Mouse (Mus musculus) lung, embryonic 15.5 days (tissue): ENCODE results near the gene Ivns1abp. TPM values are rescaled to one million over a fixed set of nuclear protein-coding genes. Genes with fewer than 3 reads are reported as not detected.

Experiments used
- ATAC-seq: fragments of 200-750 bp; cut with Nextera tagmentation; 2 replicates; pipeline ENCODE4 v1.8.0; 2017; ENCODE audit warnings: moderate number of reproducible peaks, borderline replicate concordance; ENCODE audit not compliant: low FRiP score, low TSS enrichment; ENCODE audit errors: extremely low read depth
- H3K27ac ChIP-seq: fragments of 300-500 bp; sonication (generic); 2 replicates; pipeline ENCODE4 v1.5.1; 2015; ENCODE audit warnings: moderate library complexity, mild to moderate bottlenecking, inconsistent platforms
- H3K27me3 ChIP-seq: fragments of 300-500 bp; sonication (generic); 2 replicates; pipeline ENCODE4 v1.6.1; 2015; ENCODE audit warnings: inconsistent platforms
- H3K36me3 ChIP-seq: fragments of 300-500 bp; sonication (generic); 2 replicates; pipeline ENCODE4 v1.6.1; 2015; ENCODE audit warnings: inconsistent platforms
- H3K4me1 ChIP-seq: fragments of 300-500 bp; sonication (generic); 2 replicates; pipeline ENCODE4 v1.6.1; 2015; ENCODE audit warnings: inconsistent platforms
- H3K4me2 ChIP-seq: fragments of 300-500 bp; sonication (generic); 2 replicates; pipeline ENCODE4 v1.6.1; 2015; ENCODE audit warnings: inconsistent platforms, mild to moderate bottlenecking, moderate library complexity
- H3K4me3 ChIP-seq: fragments of 300-500 bp; sonication (generic); 2 replicates; pipeline ENCODE4 v1.5.1; 2015; ENCODE audit warnings: mild to moderate bottlenecking, inconsistent platforms
- H3K9ac ChIP-seq: fragments of 300-500 bp; sonication (generic); 2 replicates; pipeline ENCODE4 v1.6.1; 2015; ENCODE audit warnings: inconsistent platforms
- H3K9me3 ChIP-seq: fragments of 300-500 bp; sonication (generic); 2 replicates; pipeline ENCODE4 v1.6.1; 2016; ENCODE audit warnings: inconsistent platforms
- WGBS: fragments of 180-500 bp; shearing (Covaris S2); methylation state at CpG from one replicate; pipeline ENCODE4 v1.1.7; 2015; 5-methylcytosine and 5-hydroxymethylcytosine counted together
- polyA plus RNA-seq: library from polyadenylated mRNA; unstranded; fragments of >200 nt; fragmentation: Nextera tagmentation; extraction: Ambion mirVana; gene quantifications from 2 replicates; pipeline ENCODE4 v1.2.1, GENCODE M21; 2015

The Ivns1abp gene
- polyA plus RNA-seq, 1 experiment from 2014 or later = 242 TPM

DNA sequence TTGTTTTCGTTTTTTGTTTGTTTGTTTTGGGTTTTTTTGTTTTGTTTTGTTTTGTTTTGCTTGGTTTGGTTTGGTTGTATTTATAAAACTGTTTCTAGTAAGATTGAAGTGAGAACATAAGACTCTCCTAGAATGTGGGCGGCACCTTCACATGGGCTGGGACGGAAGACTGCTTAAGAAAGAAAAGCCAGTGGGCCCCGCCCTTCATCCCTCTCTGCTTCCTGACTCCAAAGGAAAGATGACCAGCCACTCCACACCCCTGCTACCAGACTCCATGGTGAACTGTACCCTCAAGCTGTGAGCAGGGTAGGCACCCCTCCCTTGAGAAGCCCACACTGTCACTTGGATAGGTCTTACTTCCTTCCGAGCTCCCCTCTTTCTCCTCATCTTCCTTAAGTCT is 33.8 kb upstream of the Ivns1abp start:
- no peak for ATAC-seq
- Histone ChIP-seq H3K9me3 (no peaks in the 10 kb centered on the region), H3K36me3 (no peaks in the 10 kb centered on the region), H3K27ac (no peak overlapping the region), H3K4me2 (no peak overlapping the region), H3K9ac (no peak overlapping the region), H3K27me3 (no peaks in the 10 kb centered on the region), H3K4me3 (no peak overlapping the region), H3K4me1 (no peaks in the 10 kb centered on the region)
- 65% methylated on average over 5 of the region's 5 CpGs for WGBS

DNA sequence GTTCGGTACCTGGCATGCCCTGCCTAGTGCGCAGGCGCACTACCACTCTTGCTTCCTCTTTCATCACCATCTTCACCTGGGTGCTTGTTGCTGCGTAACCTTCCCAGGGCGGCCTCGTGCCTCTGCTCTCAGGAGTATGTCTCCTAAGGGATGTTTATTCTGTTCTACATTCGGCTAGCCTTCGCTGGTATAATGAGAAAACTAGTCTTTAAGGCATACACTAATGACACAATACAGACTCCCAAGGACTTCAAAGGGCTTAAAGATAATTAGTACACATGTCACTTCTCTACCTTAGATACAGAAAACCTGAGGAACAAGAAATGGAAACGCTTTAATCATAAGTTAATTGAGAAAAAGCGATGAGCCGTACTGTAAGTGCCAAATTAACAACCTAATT is 32.9 kb upstream of the Ivns1abp start:
- Histone ChIP-seq H3K4me2 (no peak overlapping the region), H3K4me3 (no peak overlapping the region), H3K36me3 (no peaks in the 10 kb centered on the region), H3K9ac (no peak overlapping the region), H3K27me3 (no peaks in the 10 kb centered on the region), H3K4me1 (no peaks in the 10 kb centered on the region), H3K27ac (no peak overlapping the region), H3K9me3 (no peaks in the 10 kb centered on the region)
- 82% methylated on average over 11 of the region's 11 CpGs for WGBS
- no peak for ATAC-seq

DNA sequence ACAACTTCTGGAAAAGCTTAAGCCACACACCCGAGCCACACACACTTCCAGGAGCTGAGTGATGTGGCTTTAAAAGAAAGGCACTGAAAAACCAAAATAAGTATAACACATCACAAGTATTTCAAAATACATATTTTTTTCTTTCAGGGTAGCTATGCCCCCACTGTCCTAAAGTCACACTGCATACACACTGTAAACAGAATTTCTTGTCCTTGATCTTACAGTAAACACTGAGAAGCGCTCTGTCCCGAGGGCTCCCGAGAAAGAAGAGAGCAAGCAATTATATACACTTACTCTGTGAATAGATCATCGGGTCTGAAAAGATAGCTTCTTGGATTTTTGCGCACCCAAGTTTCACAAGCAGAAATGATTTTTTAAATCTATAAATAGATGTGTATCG is 25.0 kb upstream of the Ivns1abp start:
- Histone ChIP-seq H3K36me3 (no peaks in the 10 kb centered on the region), H3K9me3 (no peaks in the 10 kb centered on the region)
- ATAC-seq = no peak

DNA sequence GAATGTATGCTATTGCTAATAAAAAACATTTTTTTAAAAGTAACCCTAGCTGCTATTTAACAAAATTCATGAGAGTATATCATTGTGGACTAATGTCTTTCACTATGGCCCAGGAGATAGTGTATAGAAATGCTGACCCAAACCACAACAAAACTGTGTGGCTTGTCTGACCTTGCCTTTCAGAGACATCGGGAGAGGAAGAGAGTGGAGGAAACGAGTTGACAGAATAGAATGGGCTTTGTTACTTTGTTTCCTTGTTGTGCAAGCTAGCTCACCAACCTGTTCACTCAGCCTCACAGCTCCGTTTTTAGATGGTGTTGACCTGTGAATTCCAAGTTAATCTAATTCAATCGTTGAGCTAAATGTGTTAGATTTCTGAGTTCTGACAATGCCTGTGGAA is 23.9 kb upstream of the Ivns1abp start:
- Histone ChIP-seq H3K27ac (no peak overlapping the region), H3K9me3 (no peaks in the 10 kb centered on the region), H3K4me3 (no peak overlapping the region), H3K4me1 (no peaks in the 10 kb centered on the region), H3K4me2 (no peak overlapping the region), H3K36me3 (no peaks in the 10 kb centered on the region), H3K27me3 (no peaks in the 10 kb centered on the region), H3K9ac (no peak overlapping the region)
- WGBS = 60% methylated on average over 4 of the region's 4 CpGs
- ATAC-seq = no peak

More for the DNA sequence above, 25.0 kb upstream of the Ivns1abp start:
- no peak overlapping the region for H3K9ac ChIP-seq
- WGBS = 53% methylated on average over 7 of the region's 7 CpGs
- no peak overlapping the region for H3K27ac ChIP-seq
- no peak overlapping the region for H3K4me2 ChIP-seq
- no peaks in the 10 kb centered on the region for H3K27me3 ChIP-seq
- H3K4me1 ChIP-seq = no peaks in the 10 kb centered on the region
- H3K4me3 ChIP-seq = no peak overlapping the region

DNA sequence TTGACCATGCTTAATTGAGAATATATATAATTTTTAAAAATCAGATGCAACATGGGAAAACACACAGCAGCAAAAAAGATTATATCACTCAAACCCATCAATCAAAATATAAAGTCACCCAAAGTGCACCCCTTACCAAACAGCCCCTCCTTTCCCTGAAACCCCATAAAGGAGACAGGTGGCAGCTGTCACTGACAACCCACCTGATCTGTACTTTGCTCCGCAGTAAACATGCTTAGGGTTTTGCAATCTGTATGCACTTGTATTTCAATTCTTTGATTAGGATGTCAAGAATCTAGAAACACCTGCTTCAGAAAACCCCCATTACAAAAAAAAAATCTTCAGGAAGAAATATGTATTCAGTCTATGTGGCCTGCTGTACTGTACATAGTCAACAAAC is 18.9 kb upstream of the Ivns1abp start:
- Histone ChIP-seq H3K4me2 (no peak overlapping the region), H3K27ac (no peak overlapping the region), H3K9me3 (no peaks in the 10 kb centered on the region), H3K27me3 (no peaks in the 10 kb centered on the region), H3K36me3 (no peaks in the 10 kb centered on the region), H3K4me3 (no peak overlapping the region), H3K9ac (no peak overlapping the region), H3K4me1 (no peaks in the 10 kb centered on the region)
- 43% methylated on average over 1 of the region's 1 CpGs for WGBS
- no peak for ATAC-seq

DNA sequence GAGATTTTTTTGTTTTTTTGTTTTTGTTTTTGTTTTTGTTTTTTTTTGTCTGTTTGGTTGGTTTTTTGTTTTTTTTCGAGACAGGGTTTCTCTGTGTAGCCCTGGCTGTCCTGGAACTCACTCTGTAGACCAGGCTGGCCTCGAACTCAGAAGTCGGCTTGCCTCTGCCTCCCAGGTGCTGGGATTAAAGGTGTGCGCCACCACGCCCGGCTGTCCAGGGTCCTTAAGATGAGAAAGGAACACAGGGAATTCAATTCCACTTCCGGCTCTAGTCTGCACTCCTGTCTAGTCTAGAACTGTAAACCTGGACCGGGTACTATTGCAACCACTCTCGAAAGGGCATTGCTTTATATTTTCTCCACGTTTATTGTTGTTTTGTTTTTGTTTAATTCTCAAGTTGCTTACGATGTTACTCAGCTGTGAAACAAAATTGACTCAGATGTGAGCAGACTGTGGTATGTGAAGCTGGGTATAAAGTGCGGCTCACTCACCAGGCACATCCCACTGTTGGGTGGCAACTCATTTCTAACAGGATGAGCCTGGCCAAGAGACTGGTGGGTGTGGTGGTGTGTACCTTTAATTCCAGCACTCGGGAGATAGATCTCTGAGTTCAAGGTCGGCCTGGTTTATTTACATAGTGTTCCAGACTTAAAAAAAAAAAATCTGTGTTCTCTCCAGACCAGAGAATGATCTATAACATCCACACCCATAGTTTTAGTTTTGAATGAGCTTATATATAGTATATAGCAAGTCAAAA is 15.8 kb upstream of the Ivns1abp start:
- H3K27ac ChIP-seq = no peak overlapping the region
- no peak overlapping the region for H3K4me3 ChIP-seq
- ATAC-seq = no peak
- H3K36me3 ChIP-seq = no peaks in the 10 kb centered on the region
- no peak overlapping the region for H3K9ac ChIP-seq
- H3K4me1 ChIP-seq = no peaks in the 10 kb centered on the region
- 76% methylated on average over 14 of the region's 14 CpGs for WGBS
- no peak overlapping the region for H3K4me2 ChIP-seq
- no peaks in the 10 kb centered on the region for H3K9me3 ChIP-seq
- H3K27me3 ChIP-seq = no peaks in the 10 kb centered on the region

DNA sequence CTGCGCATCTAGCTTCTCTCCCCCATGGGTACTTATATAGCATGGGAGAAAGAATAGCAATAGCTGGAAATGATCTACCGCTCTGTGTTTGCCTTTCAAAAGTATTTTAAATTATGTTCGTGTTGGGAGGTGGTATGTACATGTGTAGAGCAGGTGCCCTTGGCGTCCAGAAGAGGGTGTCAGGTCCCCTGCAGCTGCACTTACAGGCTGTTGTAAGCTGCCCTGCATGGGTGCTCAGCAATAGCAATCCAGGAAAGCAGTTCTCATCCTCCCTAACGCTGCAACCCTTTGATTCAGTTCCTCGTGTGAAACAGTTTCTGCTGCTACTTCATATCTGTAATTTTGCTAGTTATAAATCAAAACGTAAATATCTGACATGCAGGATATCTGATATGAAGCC is 14.7 kb upstream of the Ivns1abp start:
- Histone ChIP-seq H3K4me3 (no peak overlapping the region), H3K27me3 (no peaks in the 10 kb centered on the region), H3K4me2 (no peak overlapping the region), H3K9ac (no peak overlapping the region), H3K9me3 (no peaks in the 10 kb centered on the region), H3K27ac (no peak overlapping the region), H3K4me1 (no peaks in the 10 kb centered on the region), H3K36me3 (no peaks in the 10 kb centered on the region)
- ATAC-seq = no peak
- 74% methylated on average over 7 of the region's 7 CpGs for WGBS

DNA sequence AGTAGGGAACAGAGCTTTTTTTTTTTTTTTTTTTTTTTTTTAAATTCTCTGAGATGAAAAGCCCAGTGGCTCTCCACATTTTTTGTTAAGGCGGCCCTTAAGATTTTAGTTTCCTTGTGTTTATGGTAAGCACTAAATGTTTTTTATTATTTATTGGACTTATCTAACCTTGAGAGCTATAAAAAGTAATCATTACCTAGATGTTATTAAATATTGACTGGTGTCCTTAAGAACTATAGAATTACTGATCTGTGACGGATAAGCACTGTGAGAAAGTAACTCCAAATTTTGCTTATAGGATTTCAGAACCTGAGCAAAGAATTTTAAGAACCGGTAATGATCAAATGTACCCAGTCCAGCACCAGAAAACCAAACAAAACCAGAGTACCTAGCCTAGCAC is 11.5 kb upstream of the Ivns1abp start:
- Histone ChIP-seq H3K9me3 (no peaks in the 10 kb centered on the region), H3K4me1 (no peaks in the 10 kb centered on the region), H3K4me2 (no peak overlapping the region), H3K27me3 (no peaks in the 10 kb centered on the region), H3K36me3 (no peaks in the 10 kb centered on the region), H3K27ac (no peak overlapping the region), H3K4me3 (no peak overlapping the region), H3K9ac (no peak overlapping the region)
- WGBS = 83% methylated on average over 3 of the region's 3 CpGs
- no peak for ATAC-seq

DNA sequence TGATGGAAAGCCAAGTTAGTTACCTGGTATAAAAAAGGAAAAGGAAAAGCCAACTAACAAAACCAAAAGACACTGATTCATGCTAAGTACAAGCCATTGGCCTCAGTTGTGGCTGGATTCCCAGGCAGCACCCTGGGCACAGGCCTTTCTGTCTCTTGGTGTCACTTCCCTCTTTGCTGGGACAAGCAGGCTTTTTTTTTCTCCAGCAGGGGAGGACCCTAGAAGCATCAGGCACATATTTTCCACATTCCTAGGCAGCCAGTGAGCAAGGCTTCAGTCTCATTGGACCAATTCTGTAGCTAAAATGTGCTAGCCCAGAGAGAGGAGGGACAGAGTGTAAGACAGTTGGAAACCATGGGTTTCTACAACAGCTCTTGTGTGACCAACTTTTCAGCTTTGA is 6.0 kb upstream of the Ivns1abp start:
- H3K36me3 ChIP-seq = no peaks in the 10 kb centered on the region
- no peaks in the 10 kb centered on the region for H3K27me3 ChIP-seq
- no peak for ATAC-seq
- no peak overlapping the region for H3K9ac ChIP-seq
- peaks cover 28% of the 10 kb centered on the region; the same call in 1 of the 2 replicates for H3K4me1 ChIP-seq
- no peak overlapping the region for H3K4me3 ChIP-seq
- no peaks in the 10 kb centered on the region for H3K9me3 ChIP-seq
- no peak overlapping the region; the same call in 1 of the 2 replicates for H3K27ac ChIP-seq
- H3K4me2 ChIP-seq = no peak overlapping the region

DNA sequence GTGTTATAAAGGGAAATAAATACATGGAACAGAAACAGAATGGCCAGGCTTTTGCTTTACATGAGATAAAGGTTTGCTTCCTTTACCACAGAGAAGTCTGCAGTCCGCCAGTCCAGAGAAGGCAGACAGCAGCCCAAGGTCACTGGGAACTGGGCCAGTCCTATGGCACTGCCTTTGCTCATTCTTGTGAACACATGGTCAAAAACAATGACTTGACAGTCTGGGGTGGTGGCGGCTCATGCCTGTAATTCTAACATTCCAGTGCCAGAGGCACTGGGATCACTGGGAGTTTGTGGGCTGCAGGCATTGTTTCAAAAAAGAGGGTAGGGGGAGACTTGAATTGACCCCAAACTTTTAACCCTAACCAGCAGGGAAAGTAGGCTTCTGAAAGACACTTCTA is 5.3 kb upstream of the Ivns1abp start:
- Histone ChIP-seq H3K4me1 (peaks cover 35% of the 10 kb centered on the region; the same call in 1 of the 2 replicates), H3K4me3 (no peak overlapping the region), H3K36me3 (no peaks in the 10 kb centered on the region), H3K27ac (peak overlapping the region; percentile 12), H3K9ac (no peak overlapping the region), H3K9me3 (no peaks in the 10 kb centered on the region), H3K27me3 (no peaks in the 10 kb centered on the region), H3K4me2 (no peak overlapping the region)
- 56% methylated on average over 2 of the region's 2 CpGs for WGBS
- peak; percentile 44; the same call in 1 of the 2 replicates for ATAC-seq

DNA sequence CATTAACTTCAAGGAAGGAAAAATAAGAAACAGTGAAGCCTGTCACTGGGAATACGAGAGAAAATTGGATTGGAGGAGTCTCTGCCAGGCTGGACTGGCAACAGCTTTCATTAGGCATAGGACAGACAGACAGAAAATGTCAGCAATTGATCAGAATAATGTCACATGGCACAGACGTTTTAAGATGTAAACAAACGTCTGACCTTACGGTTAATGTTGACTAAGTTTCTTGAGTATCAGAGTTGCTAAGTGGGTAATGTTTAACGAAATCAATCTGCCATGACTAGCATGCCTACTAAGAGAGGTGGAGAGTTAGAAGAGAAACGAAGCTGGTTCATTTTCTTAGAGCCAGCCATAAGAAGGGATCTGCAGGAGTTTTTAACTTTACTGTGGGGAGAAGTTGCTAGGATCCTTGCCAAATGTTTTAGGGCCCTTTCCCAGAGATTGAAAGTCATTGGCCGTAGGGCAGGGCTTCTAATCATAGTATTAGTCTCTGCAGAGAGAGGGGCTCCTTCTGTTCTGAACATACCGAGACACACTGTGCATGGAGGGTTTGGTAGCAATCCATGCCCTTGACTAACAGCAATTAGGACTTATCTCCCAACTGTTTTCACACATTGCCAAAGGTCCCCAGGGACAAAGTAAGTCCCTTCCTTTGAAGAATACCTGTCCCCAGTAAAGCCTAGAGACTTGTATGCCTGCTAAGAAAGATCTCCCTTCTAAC is 2.8 kb upstream of the Ivns1abp start:
- H3K9me3 ChIP-seq = no peaks in the 10 kb centered on the region
- no peak overlapping the region for H3K9ac ChIP-seq
- no peaks in the 10 kb centered on the region for H3K36me3 ChIP-seq
- H3K27ac ChIP-seq = no peak overlapping the region
- H3K27me3 ChIP-seq = no peaks in the 10 kb centered on the region
- no peak for ATAC-seq
- WGBS = 34% methylated on average over 8 of the region's 8 CpGs
- peaks cover 43% of the 10 kb centered on the region; the same call in 1 of the 2 replicates for H3K4me1 ChIP-seq
- no peak overlapping the region for H3K4me3 ChIP-seq
- no peak overlapping the region for H3K4me2 ChIP-seq

DNA sequence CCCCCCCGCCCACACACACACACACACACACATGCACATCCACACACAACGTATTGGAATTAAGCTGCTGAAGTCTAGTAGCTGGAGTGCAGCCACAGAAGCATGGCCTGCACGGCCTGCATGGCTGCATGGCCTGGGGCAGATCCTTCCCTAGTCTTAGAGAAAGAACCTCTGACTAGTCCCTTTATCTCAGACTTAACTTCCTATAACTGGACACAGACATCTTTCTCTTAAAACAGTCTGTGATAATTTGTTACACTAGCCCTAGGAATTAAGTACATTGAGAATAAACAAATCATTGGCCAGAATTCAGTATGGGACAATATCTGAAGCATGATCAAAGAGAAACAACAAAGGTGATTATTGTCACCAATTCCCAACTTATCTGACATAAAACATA is 2.0 kb upstream of the Ivns1abp start:
- peaks cover 50% of the 10 kb centered on the region; the same call in 1 of the 2 replicates for H3K4me1 ChIP-seq
- no peak for ATAC-seq
- no peak overlapping the region for H3K27ac ChIP-seq
- no peak overlapping the region for H3K4me3 ChIP-seq
- no peak overlapping the region; the same call in 1 of the 2 replicates for H3K4me2 ChIP-seq
- no peaks in the 10 kb centered on the region for H3K36me3 ChIP-seq
- 42% methylated on average over 3 of the region's 3 CpGs for WGBS
- H3K27me3 ChIP-seq = no peaks in the 10 kb centered on the region
- H3K9ac ChIP-seq = no peak overlapping the region
- no peaks in the 10 kb centered on the region for H3K9me3 ChIP-seq
